Mouse (Mus musculus) lung, adult 2 months (tissue): ENCODE measurements around the gene Foxj1. TPM values are rescaled to one million over a fixed set of nuclear protein-coding genes. Genes with fewer than 3 reads are reported as not detected.
"Not testable (repeated sequence)": the region's sequence is repeated elsewhere in the genome, so short reads cannot be mapped to it uniquely, and the experiment has no call there.

Experiments used
- DNase-seq: peaks from one replicate; pipeline ENCODE4 v3.0.0; 2022
- H3K4me1 ChIP-seq: fragments of 200-500 bp; 2 replicates; pipeline ENCODE4 v1.6.1; 2011; ENCODE audit warnings: low read length; ENCODE audit not compliant: control insufficient read depth, insufficient read depth
- H3K4me3 ChIP-seq: fragments of 200-500 bp; replicated peaks from 2 replicates; pipeline ENCODE3; 2011; ENCODE audit warnings: low read depth, mild to moderate bottlenecking, control low read depth, low read length; ENCODE audit errors: extremely low read depth
- CTCF ChIP-seq: fragments of 200-500 bp; IDR thresholded peaks from 2 replicates; pipeline ENCODE4 v1.5.1; 2011; ENCODE audit warnings: mild to moderate bottlenecking, low read length, control low read depth; ENCODE audit not compliant: insufficient read depth
- POLR2A ChIP-seq: fragments of 200-500 bp; IDR thresholded peaks from 2 replicates; pipeline ENCODE4 v1.6.1; 2011; ENCODE audit warnings: low read depth, mild to moderate bottlenecking, control low read depth, low read length, borderline replicate concordance; ENCODE audit errors: extremely low read depth
- WGBS: fragments of 180-500 bp; shearing (Covaris S2); methylation state at CpG from one replicate; pipeline ENCODE4 v1.1.7; 2018; 5-methylcytosine and 5-hydroxymethylcytosine counted together
- polyA plus RNA-seq: library from polyadenylated mRNA; depleted of rRNA; stranded (reverse); fragments of >200 nt; gene quantifications from 2 replicates; pipeline ENCODE4 v1.2.3, GENCODE M21; 2012

Gene Foxj1
- polyA plus RNA-seq, 1 experiment = 78.4 TPM

DNA sequence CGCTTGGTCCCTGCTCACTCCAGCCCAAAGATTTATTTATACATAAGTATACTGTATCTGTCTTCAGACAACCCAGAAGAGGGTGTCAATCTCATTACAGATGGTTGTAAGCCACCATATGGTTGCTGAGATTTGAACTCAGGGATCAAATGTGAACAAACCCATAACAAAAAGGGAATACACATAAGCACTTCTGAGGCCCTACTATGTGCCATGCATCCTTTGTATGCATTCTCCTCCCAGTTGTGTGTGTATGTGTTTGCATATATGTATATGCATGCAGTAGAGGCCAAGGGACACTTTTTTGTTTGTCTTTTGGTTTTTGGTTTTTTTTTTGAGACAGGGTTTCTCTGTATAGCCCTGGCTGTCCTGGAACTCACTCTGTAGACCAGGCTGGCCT lies 31.4 kb upstream of the Foxj1 start:
- no peak for DNase-seq
- 88% methylated on average over 1 of the region's 1 CpGs for WGBS
- TF ChIP-seq CTCF (no peak), POLR2A (no peak)
- peaks cover 2% of the 10 kb centered on the region; the same call in 1 of the 2 replicates for H3K4me1 ChIP-seq
- no peak overlapping the region for H3K4me3 ChIP-seq

- H3K4me3 ChIP-seq = no peak overlapping the region
- 95% methylated on average over 2 of the region's 2 CpGs for WGBS
- DNase-seq = no peak
- no peak for TF ChIP-seq POLR2A
- no peak for TF ChIP-seq CTCF
- peaks cover 2% of the 10 kb centered on the region; the same call in 1 of the 2 replicates for H3K4me1 ChIP-seq
These were observed 30.9 kb upstream of the Foxj1 start for GRCm38 (mm10) chr11:116366124-116366523.

GRCm38 (mm10) chr11:116365432-116365831 lies 30.2 kb upstream of the Foxj1 start:
- DNase-seq = no peak
- H3K4me1 ChIP-seq = peaks cover 2% of the 10 kb centered on the region; the same call in 1 of the 2 replicates
- 77% methylated on average over 13 of the region's 13 CpGs for WGBS
- no peak for TF ChIP-seq CTCF
- no peak for TF ChIP-seq POLR2A
- no peak overlapping the region for H3K4me3 ChIP-seq

DNA sequence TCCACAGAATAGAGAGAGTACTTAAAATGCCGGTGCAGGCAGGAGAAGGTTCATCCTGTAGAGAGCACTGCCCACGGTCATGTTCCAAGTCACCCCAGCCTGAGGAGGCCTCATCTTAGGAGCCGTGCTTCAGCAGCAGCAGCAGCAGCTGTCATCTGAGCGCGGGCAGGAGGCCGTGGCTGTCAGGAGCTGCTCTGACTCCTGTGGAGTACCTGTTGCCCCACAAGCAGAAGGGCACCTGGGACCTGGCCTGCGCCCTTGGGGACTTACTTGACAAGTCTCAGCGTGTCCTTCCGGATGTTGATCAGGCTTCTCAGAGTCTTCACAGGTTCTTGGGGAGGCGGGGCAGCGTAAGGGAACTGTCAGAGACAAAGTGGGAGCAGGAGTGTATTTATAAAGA lies 26.8 kb upstream of the Foxj1 start:
- 70% methylated on average over 11 of the region's 11 CpGs for WGBS
- TF ChIP-seq CTCF = no peak
- TF ChIP-seq POLR2A = no peak
- DNase-seq = no peak
- Histone ChIP-seq H3K4me3 (no peak overlapping the region), H3K4me1 (no peaks in the 10 kb centered on the region)

DNA sequence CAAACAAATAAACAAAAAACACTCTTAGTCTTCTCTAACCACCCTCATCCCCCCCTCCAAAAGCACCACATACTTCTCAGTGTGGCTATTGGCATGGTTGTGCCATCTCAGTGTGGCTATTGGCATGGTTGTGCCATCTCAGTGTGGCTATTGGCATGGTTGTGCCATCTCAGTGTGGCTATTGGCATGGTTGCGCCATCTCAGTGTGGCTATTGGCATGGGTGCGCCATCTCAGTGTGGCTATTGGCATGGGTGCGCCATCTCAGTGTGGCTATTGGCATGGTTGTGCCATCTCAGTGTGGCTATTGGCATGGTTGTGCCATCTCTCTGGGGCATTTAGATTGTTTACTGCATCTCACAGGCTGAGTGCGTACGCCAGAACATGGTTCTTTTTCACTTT lies 25.7 kb upstream of the Foxj1 start:
- DNase-seq, H3K4me1 ChIP-seq, H3K4me3 ChIP-seq: not testable (repeated sequence)
- WGBS = 97% methylated on average over 5 of the region's 5 CpGs

DNA sequence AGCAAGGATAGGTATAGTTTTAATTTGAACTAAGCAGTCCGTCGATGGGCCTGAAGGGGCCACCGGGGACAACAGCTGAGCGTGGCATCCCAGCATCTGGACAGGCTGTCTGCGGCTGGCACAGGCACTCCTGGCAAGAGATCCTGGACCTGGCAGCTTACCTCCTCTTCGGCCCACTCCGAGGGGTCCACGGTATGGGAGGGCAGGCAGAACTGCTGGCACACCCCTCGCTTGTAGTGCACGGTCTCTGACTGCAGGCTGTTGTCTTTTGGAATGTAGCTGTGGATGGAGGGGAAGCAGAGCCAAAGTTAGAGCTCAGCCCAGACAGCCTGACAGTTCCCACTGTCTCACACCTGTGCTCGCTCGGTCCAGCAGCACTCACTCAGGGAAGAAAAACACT lies 24.5 kb upstream of the Foxj1 start:
- TF ChIP-seq POLR2A (no peak), CTCF (no peak)
- WGBS = 83% methylated on average over 12 of the region's 12 CpGs
- no peaks in the 10 kb centered on the region for H3K4me1 ChIP-seq
- no peak overlapping the region for H3K4me3 ChIP-seq
- DNase-seq = no peak

- H3K4me1 ChIP-seq = no peaks in the 10 kb centered on the region
- no peak overlapping the region for H3K4me3 ChIP-seq
- WGBS = 69% methylated on average over 15 of the region's 15 CpGs
- DNase-seq = no peak
- TF ChIP-seq POLR2A (no peak), CTCF (no peak)
These were observed 23.9 kb upstream of the Foxj1 start for GRCm38 (mm10) chr11:116358926-116359637.

GRCm38 (mm10) chr11:116354521-116354920 lies 19.3 kb upstream of the Foxj1 start:
- TF ChIP-seq POLR2A = no peak
- no peak for TF ChIP-seq CTCF
- no peak for DNase-seq
- WGBS = 67% methylated on average over 17 of the region's 17 CpGs
- Histone ChIP-seq H3K4me3 (no peak overlapping the region), H3K4me1 (no peaks in the 10 kb centered on the region)

DNA sequence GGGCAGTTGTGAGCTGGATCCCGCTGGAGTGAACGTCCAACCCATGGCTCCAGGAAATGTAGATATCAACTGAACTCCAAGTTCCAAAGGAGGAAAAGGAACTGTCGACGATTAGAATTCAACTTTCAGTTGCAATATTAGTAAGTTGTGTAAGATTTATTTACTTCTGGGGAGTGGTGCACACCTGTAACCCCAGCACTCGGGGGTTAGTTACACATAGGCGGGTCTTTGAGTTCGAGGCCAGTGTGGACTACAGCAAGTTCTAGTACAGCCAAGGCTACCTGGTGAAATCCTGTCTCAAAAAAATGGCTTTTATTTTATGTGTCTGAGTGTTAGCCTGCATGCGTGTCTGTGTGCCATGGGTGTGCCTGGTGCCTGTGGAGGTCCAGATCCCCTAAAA lies 18.3 kb upstream of the Foxj1 start:
- Histone ChIP-seq H3K4me1 (no peaks in the 10 kb centered on the region), H3K4me3 (no peak overlapping the region)
- no peak for DNase-seq
- TF ChIP-seq POLR2A (no peak), CTCF (no peak)
- WGBS = 69% methylated on average over 8 of the region's 8 CpGs

DNA sequence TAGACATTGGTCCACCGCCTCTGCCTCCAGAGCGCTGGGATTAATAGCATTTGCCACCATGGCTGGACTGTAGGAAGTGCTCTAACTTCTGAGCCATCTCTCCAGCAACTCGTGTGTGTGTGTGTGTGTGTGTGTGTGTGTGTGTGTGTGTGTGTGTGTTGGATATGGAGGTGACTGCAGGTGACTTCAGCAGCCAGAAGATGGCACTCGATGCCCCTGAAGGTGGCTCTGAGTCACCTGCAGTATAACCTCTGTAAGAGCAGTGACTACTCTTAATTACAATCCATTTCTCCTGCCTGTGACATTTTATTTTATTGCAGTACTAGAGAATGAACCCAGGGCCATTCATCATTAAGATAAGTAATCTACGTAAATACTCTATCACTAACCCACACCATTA lies 16.1 kb upstream of the Foxj1 start:
- TF ChIP-seq POLR2A (no peak), CTCF (no peak)
- H3K4me1 ChIP-seq = no peaks in the 10 kb centered on the region
- WGBS = 82% methylated on average over 5 of the region's 5 CpGs
- no peak for DNase-seq
- no peak overlapping the region for H3K4me3 ChIP-seq
